Mouse (Mus musculus) ES-E14 (cell line): ENCODE data around the gene Ltbp1. TPM values are rescaled to one million over a fixed set of nuclear protein-coding genes. Genes with fewer than 3 reads are reported as not detected.

Source experiments
- DNase-seq: peaks from one replicate; pipeline ENCODE4 v3.0.0-alpha.2; 2013; ENCODE audit warnings: low read depth, low spot score
- H3K27ac ChIP-seq: 2 replicates; pipeline ENCODE4 v1.5.1; 2012; ENCODE audit warnings: low read depth, mild to moderate bottlenecking, low read length, moderate library complexity, mixed read lengths; ENCODE audit not compliant: poor library complexity, insufficient read depth, severe bottlenecking
- H3K36me3 ChIP-seq: 2 replicates; pipeline ENCODE4 v1.6.1; 2012; ENCODE audit warnings: mild to moderate bottlenecking, low read length, moderate library complexity, mixed read lengths; ENCODE audit not compliant: control insufficient read depth, poor library complexity, insufficient read depth, severe bottlenecking
- H3K4me1 ChIP-seq, 2 experiments: fragments of 150-350 bp in 1 of 2; sonication (generic) in 1 of 2; 2 replicates each; pipeline ENCODE4 v1.6.1; 2012; ENCODE audit warnings: low read length in 2 of 2, mild to moderate bottlenecking in 1 of 2, mixed read lengths in 1 of 2; ENCODE audit not compliant: control insufficient read depth in 2 of 2, insufficient read depth in 2 of 2, poor library complexity in 1 of 2
- H3K4me3 ChIP-seq, 2 experiments: fragments of 150-350 bp in 1 of 2; sonication (generic) in 1 of 2; 2 replicates each; pipeline ENCODE4 v1.5.1; 2012; ENCODE audit warnings: low read length in 2 of 2, low read depth in 1 of 2, mild to moderate bottlenecking in 1 of 2, mixed read lengths in 1 of 2; ENCODE audit not compliant: insufficient read depth in 1 of 2, poor library complexity in 1 of 2, severe bottlenecking in 1 of 2
- H3K9ac ChIP-seq: 2 replicates; pipeline ENCODE4 v1.6.1; 2012; ENCODE audit warnings: low read depth, mild to moderate bottlenecking, low read length, mixed read lengths; ENCODE audit not compliant: poor library complexity, insufficient read depth, severe bottlenecking
- H3K9me3 ChIP-seq: fragments of 150-350 bp; sonication (generic); 2 replicates; pipeline ENCODE4 v1.6.1; 2012; ENCODE audit warnings: low read depth, mild to moderate bottlenecking, low read length; ENCODE audit not compliant: control insufficient read depth, insufficient read depth
- CHD2 ChIP-seq: IDR thresholded peaks from 2 replicates; pipeline ENCODE4 v1.6.1; 2014; ENCODE audit warnings: mild to moderate bottlenecking, low read depth, low read length, inconsistent platforms
- HCFC1 ChIP-seq: IDR thresholded peaks from 2 replicates; pipeline ENCODE4 v1.6.1; 2012; ENCODE audit warnings: low read length, inconsistent platforms, borderline replicate concordance; ENCODE audit not compliant: insufficient read depth
- MAFK ChIP-seq: IDR thresholded peaks from 2 replicates; pipeline ENCODE4 v1.6.1; 2014; ENCODE audit warnings: mild to moderate bottlenecking, low read depth, low read length, inconsistent platforms; ENCODE audit not compliant: insufficient read depth
- ZC3H11A ChIP-seq: IDR thresholded peaks from 2 replicates; pipeline ENCODE4 v1.6.1; 2012; ENCODE audit warnings: low read depth, mild to moderate bottlenecking, inconsistent platforms, low read length, borderline replicate concordance
- ZNF384 ChIP-seq: IDR thresholded peaks from 2 replicates; pipeline ENCODE4 v1.6.1; 2012; ENCODE audit warnings: low read depth, low read length, inconsistent platforms
- in situ Hi-C, 2 experiments: fragments of 600-800 bp; cut with MboI; formaldehyde crosslinking; loops; one replicate each; pipeline ENCODE4 v1.15.1; 2025; ENCODE audit warnings: low sequenced_read_pairs in 2 of 2, inconsistent platforms in 1 of 2; ENCODE audit not compliant: unreplicated experiment in 2 of 2
- total RNA-seq: library from RNA; depleted of rRNA; stranded (reverse); fragments of 300-350 nt; gene quantifications from 2 replicates; pipeline ENCODE4 v1.2.3, GENCODE M21; 2012

Ltbp1 gene
- total RNA-seq, 1 experiment = 25.2 TPM

DNA sequence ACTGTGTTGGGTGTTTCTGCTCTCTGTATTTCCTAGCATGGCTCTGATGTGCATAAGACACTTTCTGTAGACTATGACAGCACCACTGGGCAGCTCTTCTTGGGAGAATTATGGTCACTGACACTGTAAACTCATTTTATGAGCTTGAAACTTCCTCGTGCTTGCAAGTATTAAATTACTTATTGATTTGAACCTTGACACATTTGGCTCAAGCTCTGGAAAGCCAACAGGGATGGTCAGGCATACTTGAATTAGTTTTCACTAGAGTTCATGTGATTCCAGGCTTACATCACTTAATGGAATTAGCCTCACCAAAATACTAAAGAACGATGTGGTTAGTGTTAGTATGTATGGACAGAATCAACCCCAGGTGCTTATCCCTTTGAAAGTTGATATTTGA, 76.0 kb downstream of the Ltbp1 start:
- Histone ChIP-seq H3K36me3 (no peaks in the 10 kb centered on the region), H3K9me3 (no peaks in the 10 kb centered on the region), H3K27ac (no peak overlapping the region), H3K9ac (no peak overlapping the region), H3K4me3 (no peak overlapping the region), H3K4me1 (no peaks in the 10 kb centered on the region)
- in situ Hi-C loops = no loop called here
- no peak for DNase-seq
- TF ChIP-seq CHD2 = no peak
- no peak for TF ChIP-seq HCFC1
- TF ChIP-seq MAFK = no peak
- TF ChIP-seq ZC3H11A = no peak
- no peak for TF ChIP-seq ZNF384

DNA sequence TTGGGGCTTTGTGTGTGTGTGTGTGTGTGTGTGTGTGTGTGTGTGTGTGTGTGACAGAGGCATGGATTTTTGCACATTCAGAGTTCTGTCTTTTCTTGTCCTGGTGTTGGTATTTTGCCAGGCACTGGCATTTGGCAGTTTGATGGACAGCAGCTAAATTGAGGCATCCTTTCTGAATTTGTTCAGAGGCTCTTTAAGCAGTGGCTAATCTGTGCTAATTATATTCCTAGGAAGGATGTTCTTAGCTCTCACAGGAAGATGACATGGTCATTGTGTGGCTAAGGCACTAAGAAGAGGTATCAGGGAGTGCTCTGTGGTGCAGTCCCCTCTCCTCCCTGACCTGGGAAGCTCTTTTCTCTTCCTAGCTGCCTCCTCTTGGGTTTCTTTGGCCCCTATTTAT, 77.1 kb downstream of the Ltbp1 start:
- in situ Hi-C loops = no loop called here
- no peaks in the 10 kb centered on the region for H3K4me1 ChIP-seq
- H3K36me3 ChIP-seq = no peaks in the 10 kb centered on the region
- DNase-seq = no peak
- no peak overlapping the region for H3K9ac ChIP-seq
- H3K27ac ChIP-seq = no peak overlapping the region
- no peaks in the 10 kb centered on the region for H3K9me3 ChIP-seq
- H3K4me3 ChIP-seq = no peak overlapping the region
- TF ChIP-seq CHD2 = no peak
- TF ChIP-seq MAFK = no peak
- TF ChIP-seq HCFC1 = no peak
- no peak for TF ChIP-seq ZNF384
- TF ChIP-seq ZC3H11A = no peak

DNA sequence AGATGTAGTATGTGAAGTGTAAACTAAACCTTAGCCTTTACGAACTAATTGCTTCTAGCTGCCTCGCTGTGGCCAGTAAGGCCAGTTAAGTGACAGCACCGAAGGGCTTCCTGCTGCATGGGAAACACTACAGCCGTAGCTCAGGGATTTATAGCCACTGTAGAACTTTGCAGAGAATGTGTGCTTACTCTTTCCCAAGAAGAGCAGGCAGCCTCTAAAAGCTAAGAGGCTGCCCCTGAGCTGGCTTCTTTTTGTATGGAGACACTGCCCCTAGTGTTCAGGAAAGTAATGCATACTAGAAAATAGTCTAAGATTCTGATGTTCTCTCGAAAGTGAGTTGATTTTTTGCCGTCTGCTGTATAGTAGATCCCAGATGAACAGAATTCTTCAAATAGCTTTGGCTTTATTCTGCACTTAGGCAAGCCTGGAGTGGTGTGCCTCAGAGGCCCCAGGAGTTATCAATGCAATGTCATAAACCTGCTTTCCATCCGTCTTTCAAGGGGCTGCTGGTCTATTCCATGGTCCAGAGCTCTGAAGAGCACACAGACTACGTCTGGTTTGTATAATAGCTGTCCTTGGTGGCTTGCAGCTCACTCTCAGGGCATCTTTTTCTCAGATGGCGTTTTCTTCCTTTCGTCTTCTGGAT, 82.1 kb downstream of the Ltbp1 start:
- no peak for DNase-seq
- TF ChIP-seq HCFC1 = no peak
- TF ChIP-seq MAFK = no peak
- TF ChIP-seq CHD2 = no peak
- TF ChIP-seq ZNF384 = no peak
- no peak for TF ChIP-seq ZC3H11A
- in situ Hi-C loops = no loop called here
- Histone ChIP-seq H3K27ac (no peak overlapping the region), H3K4me3 (no peak overlapping the region), H3K4me1 (peaks cover 1 to 2% of the 10 kb centered on the region in 2 experiments; a peak in 1 of 4 replicates), H3K9ac (no peak overlapping the region), H3K9me3 (no peaks in the 10 kb centered on the region), H3K36me3 (no peaks in the 10 kb centered on the region)

DNA sequence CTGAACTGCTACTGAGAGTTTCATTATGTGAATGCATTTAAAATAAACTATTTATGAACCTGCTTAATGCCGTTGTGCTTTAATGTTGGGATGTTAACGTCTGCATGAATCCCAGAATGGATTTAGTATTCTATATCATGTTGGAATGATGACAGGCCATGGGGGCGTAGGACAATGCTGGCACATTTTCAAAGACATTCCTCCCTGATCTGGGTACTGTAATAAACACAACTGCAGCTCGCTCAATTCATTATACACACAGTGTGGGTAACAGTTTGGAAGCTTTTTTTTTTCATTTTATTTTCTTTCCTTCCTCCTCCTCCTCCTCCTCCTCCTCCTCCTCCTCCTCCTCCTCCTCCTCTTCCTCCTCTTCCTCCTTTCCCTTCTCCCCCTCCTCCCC, 82.9 kb downstream of the Ltbp1 start:
- TF ChIP-seq ZNF384 (no peak), CHD2 (no peak), HCFC1 (no peak), MAFK (no peak), ZC3H11A (no peak)
- peaks cover 1 to 2% of the 10 kb centered on the region in 2 experiments; a peak in 1 of 4 replicates for H3K4me1 ChIP-seq
- no peak overlapping the region for H3K9ac ChIP-seq
- DNase-seq = no peak
- in situ Hi-C loops = no loop called here
- H3K27ac ChIP-seq = no peak overlapping the region
- 0 out of 4 replicates have a peak overlapping the region, but pooled peaks of 1 of the 2 experiments have one; percentile 17 for H3K4me3 ChIP-seq
- H3K36me3 ChIP-seq = no peaks in the 10 kb centered on the region
- H3K9me3 ChIP-seq = no peaks in the 10 kb centered on the region
